Mouse (Mus musculus): ENCODE data around the gene Olfr288. TPM values are rescaled to one million over a fixed set of nuclear protein-coding genes. Genes with fewer than 3 reads are reported as not detected.

The Olfr288 gene
- total RNA-seq (2021), result not detected
- long read RNA-seq, experiment 1, result 0 reads
- long read RNA-seq, experiment 2, result 0 reads

GRCm38 (mm10) chr15:98195442-98195841, at the start of gene Olfr288:
Gene Olfr288, minus strand, starts transcription at chr15:98195542.
- intact Hi-C loops (cut with DNase I), result no loop called here
- no peak for DNase-seq

- intact Hi-C loops (cut with DNase I), result no loop called here
Observed at GRCm38 (mm10) chr15:98235442-98235841, 40.1 kb upstream of the Olfr288 start.

GRCm38 (mm10) chr15:98234350-98234749, 39.0 kb upstream of the Olfr288 start, which contains the start of gene Olfr286:
Gene Olfr286, minus strand, starts transcription at chr15:98234450.
- intact Hi-C loops (cut with DNase I), result no loop called here
- no peak for DNase-seq

More at GRCm38 (mm10) chr15:98235442-98235841, 40.1 kb upstream of the Olfr288 start:
- no peak for DNase-seq

- DNase-seq, result no peak
- intact Hi-C loops (cut with DNase I), result loop anchor here (1.0 kb wide), 1 partner anchor 24 kb away; no protein-coding TSS in a partner anchor
Observed at GRCm38 (mm10) chr15:98226096-98226495, 30.8 kb upstream of the Olfr288 start.

GRCm38 (mm10) chr15:98225610-98226009, 30.3 kb upstream of the Olfr288 start:
- DNase-seq, result no peak
- intact Hi-C loops (cut with DNase I), result loop anchor here (1.0 kb wide), 1 partner anchor 23 kb away; no protein-coding TSS in a partner anchor

- intact Hi-C loops (cut with DNase I), result no loop called here
- DNase-seq, result no peak
Observed at GRCm38 (mm10) chr15:98222377-98222776, 27.0 kb upstream of the Olfr288 start.

- intact Hi-C loops (cut with DNase I), result no loop called here
- DNase-seq, result no peak
Observed at GRCm38 (mm10) chr15:98220877-98221276, 25.5 kb upstream of the Olfr288 start, which contains the start of the genes Gm44579 and Olfr287. Gene Gm44579, minus strand, starts transcription at chr15:98220977. Gene Olfr287, minus strand, starts transcription at chr15:98221056.

GRCm38 (mm10) chr15:98214130-98214529, 18.8 kb upstream of the Olfr288 start:
- intact Hi-C loops (cut with DNase I), result no loop called here
- no peak for DNase-seq

- no peak for DNase-seq
- intact Hi-C loops (cut with DNase I), result no loop called here
Observed at GRCm38 (mm10) chr15:98213336-98213870, 18.1 kb upstream of the Olfr288 start.

GRCm38 (mm10) chr15:98209676-98210075, 14.3 kb upstream of the Olfr288 start:
- intact Hi-C loops (cut with DNase I), result no loop called here
- no peak for DNase-seq

GRCm38 (mm10) chr15:98184456-98184855, 10.9 kb downstream of the Olfr288 start:
- no peak for DNase-seq
- intact Hi-C loops (cut with DNase I), result loop anchor here (5.0 to 10.0 kb wide), 2 partner anchors 290 to 318 kb away; no protein-coding TSS in a partner anchor

GRCm38 (mm10) chr15:98181856-98182570, 13.3 kb downstream of the Olfr288 start:
- intact Hi-C loops (cut with DNase I), result loop anchor here (2.0 to 10.0 kb wide), 3 partner anchors 209 to 320 kb away; no protein-coding TSS in a partner anchor
- no peak for DNase-seq

- DNase-seq, result peak; percentile 91 to 95
- intact Hi-C loops (cut with DNase I), result loop anchor here (2.0 to 10.0 kb wide), 3 partner anchors 210 to 321 kb away; no protein-coding TSS in a partner anchor
Observed at GRCm38 (mm10) chr15:98181132-98181711, 14.1 kb downstream of the Olfr288 start.

GRCm38 (mm10) chr15:98180567-98181131, 14.7 kb downstream of the Olfr288 start:
- intact Hi-C loops (cut with DNase I), result loop anchor here (2.0 to 10.0 kb wide), 3 partner anchors 210 to 322 kb away; no protein-coding TSS in a partner anchor
- no peak for DNase-seq

GRCm38 (mm10) chr15:98177320-98177719, 18.0 kb downstream of the Olfr288 start:
- intact Hi-C loops (cut with DNase I), result no loop called here
- DNase-seq, result no peak

- DNase-seq, result no peak
- intact Hi-C loops (cut with DNase I), result loop anchor here (2.0 to 5.0 kb wide), 2 partner anchors 81 to 212 kb away; partner anchors contain the start of genes Pfkm, Senp1 and Tmem106c
Observed at GRCm38 (mm10) chr15:98173821-98174220, 21.5 kb downstream of the Olfr288 start.

- no peak for DNase-seq
- intact Hi-C loops (cut with DNase I), result loop anchor here (2.0 to 5.0 kb wide), 2 partner anchors 79 to 210 kb away; partner anchors contain the start of genes Pfkm, Senp1 and Tmem106c
Observed at GRCm38 (mm10) chr15:98172113-98172512, 23.2 kb downstream of the Olfr288 start.

GRCm38 (mm10) chr15:98170917-98171316, 24.4 kb downstream of the Olfr288 start:
- intact Hi-C loops (cut with DNase I), result loop anchor here (5.0 kb wide), 1 partner anchor 209 kb away; the partner anchor contains the start of gene Tmem106c
- no peak for DNase-seq

GRCm38 (mm10) chr15:98170365-98170764, 25.0 kb downstream of the Olfr288 start:
- intact Hi-C loops (cut with DNase I), result loop anchor here (5.0 kb wide), 1 partner anchor 208 kb away; the partner anchor contains the start of gene Tmem106c

GRCm38 (mm10) chr15:98168622-98169004, 26.7 kb downstream of the Olfr288 start:
- intact Hi-C loops (cut with DNase I), result no loop called here
- no peak for DNase-seq

More at GRCm38 (mm10) chr15:98170365-98170764, 25.0 kb downstream of the Olfr288 start:
- no peak for DNase-seq
